Mouse (Mus musculus) lung, postnatal 0 days (tissue): ENCODE data around the gene Sh3tc1. TPM values are rescaled to one million over a fixed set of nuclear protein-coding genes. Genes with fewer than 3 reads are reported as not detected.

Source experiments
- ATAC-seq: fragments of 200-750 bp; cut with Nextera tagmentation; 2 replicates; pipeline ENCODE4 v1.8.0; 2017; ENCODE audit warnings: moderate library complexity
- DNase-seq: peaks from one replicate; pipeline ENCODE4 v3.0.0-alpha.2; 2016; ENCODE audit warnings: low spot score
- H3K27ac ChIP-seq: fragments of 300-500 bp; sonication (generic); 2 replicates; pipeline ENCODE4 v1.5.1; 2014; ENCODE audit warnings: antibody characterized with exemption, mild to moderate bottlenecking, low read length, mixed read lengths
- H3K27me3 ChIP-seq: fragments of 300-500 bp; sonication (generic); replicated peaks from 2 replicates; pipeline ENCODE4 v1.6.1; 2014; ENCODE audit warnings: low read length, mixed read lengths; ENCODE audit not compliant: insufficient read depth
- H3K36me3 ChIP-seq: fragments of 300-500 bp; sonication (generic); 2 replicates; pipeline ENCODE4 v1.6.1; 2014; ENCODE audit warnings: low read length, mixed read lengths; ENCODE audit not compliant: insufficient read depth
- H3K4me1 ChIP-seq: fragments of 300-500 bp; sonication (generic); 2 replicates; pipeline ENCODE4 v1.6.1; 2014; ENCODE audit warnings: antibody characterized with exemption, low read depth, low read length, mixed read lengths; ENCODE audit not compliant: insufficient read depth
- H3K4me2 ChIP-seq: fragments of 300-500 bp; sonication (generic); replicated peaks from 2 replicates; pipeline ENCODE4 v1.6.1; 2014; ENCODE audit warnings: low read depth, mild to moderate bottlenecking, low read length, moderate library complexity, mixed read lengths
- H3K4me3 ChIP-seq: fragments of 300-500 bp; sonication (generic); 2 replicates; pipeline ENCODE4 v1.5.1; 2014; ENCODE audit warnings: low read depth, low read length
- H3K9ac ChIP-seq: fragments of 300-500 bp; sonication (generic); replicated peaks from 2 replicates; pipeline ENCODE4 v1.6.1; 2014; ENCODE audit warnings: low read depth, mild to moderate bottlenecking
- H3K9me3 ChIP-seq: fragments of 300-500 bp; sonication (generic); 2 replicates; pipeline ENCODE4 v1.6.1; 2016; ENCODE audit warnings: low read length, mixed read lengths
- CTCF ChIP-seq: IDR thresholded peaks from 2 replicates; pipeline ENCODE4 v1.5.1; 2016; ENCODE audit warnings: antibody characterized with exemption, mild to moderate bottlenecking
- EP300 ChIP-seq: IDR thresholded peaks from 2 replicates; pipeline ENCODE4 v1.6.1; 2016; ENCODE audit warnings: antibody characterized with exemption, mild to moderate bottlenecking, control low read depth
- WGBS: fragments of 180-500 bp; shearing (Covaris S2); extraction: QIAGEN DNeasy Blood & Tissue Kit; methylation state at CpG from one replicate; pipeline ENCODE4 v1.1.7; 2014; 5-methylcytosine and 5-hydroxymethylcytosine counted together
- polyA plus RNA-seq: library from polyadenylated mRNA; unstranded; fragments of >200 nt; fragmentation: Nextera tagmentation; extraction: Ambion mirVana; gene quantifications from 2 replicates; pipeline ENCODE4 v1.2.1, GENCODE M21; 2015

Sh3tc1 gene
- polyA plus RNA-seq, 1 experiment from 2014 or later = 21.1 TPM

DNA sequence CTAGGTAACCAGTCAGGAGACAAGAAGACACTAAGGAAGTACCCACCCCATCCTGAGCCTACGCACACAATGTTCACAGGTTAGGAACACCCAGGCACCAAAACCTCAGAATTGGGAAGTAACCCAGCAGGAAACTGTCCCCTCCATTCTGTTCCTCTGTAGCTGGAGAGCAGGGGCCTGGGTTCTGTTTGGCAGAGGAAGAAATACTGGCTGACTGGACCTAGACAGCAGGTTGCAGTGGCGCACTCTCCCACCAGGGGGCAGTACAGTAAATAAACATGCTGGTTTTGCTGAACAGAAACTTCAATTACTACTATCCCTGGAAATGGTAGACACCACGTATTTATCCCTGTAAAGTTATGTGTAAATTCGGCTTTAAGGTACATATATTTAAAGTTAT, 7.1 kb upstream of the Sh3tc1 start:
- ATAC-seq = peak; percentile 25
- Histone ChIP-seq H3K9ac (no peak overlapping the region), H3K27me3 (no peaks in the 10 kb centered on the region), H3K4me1 (peaks cover 1% of the 10 kb centered on the region), H3K4me3 (no peak overlapping the region), H3K4me2 (no peak overlapping the region), H3K9me3 (no peaks in the 10 kb centered on the region), H3K27ac (no peak overlapping the region), H3K36me3 (no peaks in the 10 kb centered on the region)
- TF ChIP-seq CTCF = peak; percentile 88
- TF ChIP-seq EP300 = peak; percentile 24; the same call in 1 of the 2 replicates
- 18% methylated on average over 4 of the region's 4 CpGs for WGBS
- DNase-seq = peak; percentile 64

DNA sequence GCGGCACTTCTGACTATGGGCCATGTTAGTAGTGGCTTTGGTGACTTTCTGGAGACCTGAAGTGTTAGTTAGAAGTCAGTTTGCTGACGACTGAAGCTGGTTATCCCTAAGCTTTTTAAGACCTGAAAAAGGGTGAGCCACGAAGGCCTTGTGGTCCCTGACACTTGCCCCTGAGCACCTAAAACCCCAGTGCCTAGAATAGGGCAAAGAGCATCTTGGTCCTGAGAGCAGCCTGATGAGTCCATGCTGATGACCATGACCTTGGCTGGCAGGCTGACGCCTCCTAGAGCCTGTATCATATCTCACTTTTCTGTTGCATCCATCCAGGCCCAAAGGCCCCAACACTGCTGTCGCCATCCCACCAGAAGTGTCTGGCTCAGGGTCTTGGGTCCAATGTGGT, 5.6 kb upstream of the Sh3tc1 start:
- WGBS = 84% methylated on average over 5 of the region's 5 CpGs
- ATAC-seq = no peak
- no peak for DNase-seq
- Histone ChIP-seq H3K4me1 (peaks cover 15% of the 10 kb centered on the region), H3K27me3 (no peaks in the 10 kb centered on the region), H3K27ac (no peak overlapping the region), H3K4me2 (no peak overlapping the region), H3K9me3 (no peaks in the 10 kb centered on the region), H3K36me3 (no peaks in the 10 kb centered on the region), H3K9ac (no peak overlapping the region), H3K4me3 (no peak overlapping the region)
- TF ChIP-seq EP300 (no peak), CTCF (no peak)

DNA sequence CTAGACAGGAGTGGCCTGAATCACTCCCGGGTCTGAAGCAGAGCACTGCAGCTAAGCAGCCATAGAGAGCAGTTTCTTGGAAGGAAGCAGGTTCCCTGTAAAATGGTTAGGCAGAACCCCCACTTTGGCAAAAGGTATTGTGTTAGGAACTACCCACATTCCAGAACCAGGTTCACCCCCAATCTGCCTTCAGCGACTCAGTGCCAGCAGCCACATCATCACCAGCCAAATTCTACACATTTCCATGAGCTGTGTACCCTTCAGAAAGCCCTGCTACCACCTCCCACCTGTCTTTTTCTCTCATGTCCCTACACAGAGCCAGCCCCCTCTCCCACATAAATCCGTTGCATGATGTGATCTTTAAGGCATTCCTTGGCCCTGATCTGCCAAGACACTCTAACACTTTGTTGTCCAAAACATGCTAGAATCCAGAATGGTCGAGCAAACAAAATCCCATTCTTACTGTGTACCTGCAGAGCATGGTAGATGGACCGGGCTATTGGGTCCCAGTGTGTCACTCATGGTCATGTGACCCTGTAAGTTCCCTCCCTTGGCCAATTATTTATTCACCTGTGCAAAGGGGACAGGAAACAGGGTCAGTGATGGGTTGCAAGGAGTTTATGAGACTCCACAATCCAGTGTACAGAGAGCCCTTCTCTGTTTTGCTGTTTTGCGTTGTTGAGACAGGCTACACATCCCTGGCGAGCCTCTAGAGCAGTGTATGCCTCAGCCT, 4.4 kb upstream of the Sh3tc1 start:
- Histone ChIP-seq H3K36me3 (no peaks in the 10 kb centered on the region), H3K4me2 (no peak overlapping the region), H3K9me3 (no peaks in the 10 kb centered on the region), H3K27me3 (no peaks in the 10 kb centered on the region), H3K9ac (no peak overlapping the region), H3K4me3 (no peak overlapping the region), H3K4me1 (peaks cover 23% of the 10 kb centered on the region), H3K27ac (peak overlapping the region; percentile 51; the same call in 1 of the 2 replicates)
- 75% methylated on average over 7 of the region's 7 CpGs for WGBS
- ATAC-seq (no peak), DNase-seq (no peak)
- no peak for TF ChIP-seq CTCF
- TF ChIP-seq EP300 = no peak

DNA sequence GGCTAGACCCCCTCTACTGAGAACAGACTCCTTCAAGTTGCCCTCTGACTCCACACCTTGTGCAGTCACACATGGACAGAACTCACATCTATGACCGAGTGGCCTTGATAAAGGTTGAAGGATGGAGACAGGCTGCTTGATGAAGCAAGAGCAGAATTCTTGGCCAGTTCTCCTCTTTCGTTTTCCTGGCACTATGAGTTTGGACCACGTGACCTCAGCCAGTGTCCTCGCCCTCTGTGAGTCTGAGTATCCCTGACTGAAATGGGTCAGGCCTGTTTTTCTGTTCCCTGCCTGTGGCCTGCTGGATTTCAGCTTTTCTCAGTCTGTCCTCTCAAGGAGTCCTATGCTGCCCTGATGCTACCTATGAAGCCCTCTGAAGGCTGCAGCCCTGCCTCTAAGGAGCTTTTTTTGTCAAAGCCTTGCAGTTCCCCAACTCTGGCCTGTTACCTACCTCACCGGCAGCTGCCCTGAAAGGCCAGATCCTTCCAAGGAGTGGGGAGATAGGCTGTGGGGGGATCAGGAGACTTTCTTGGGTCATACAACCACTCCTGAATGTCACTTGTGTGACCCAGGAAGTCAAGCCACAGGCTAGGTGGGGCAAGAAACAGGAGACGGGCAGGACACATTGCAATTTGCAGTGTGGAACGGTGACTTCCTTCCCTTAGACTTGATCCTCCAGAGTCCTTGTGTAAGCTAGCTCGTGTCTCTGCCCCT, 3.6 kb upstream of the Sh3tc1 start:
- H3K9me3 ChIP-seq = no peaks in the 10 kb centered on the region
- peak overlapping the region; percentile 51 for H3K27ac ChIP-seq
- 55% methylated on average over 8 of the region's 8 CpGs for WGBS
- no peak overlapping the region for H3K4me3 ChIP-seq
- H3K9ac ChIP-seq = no peak overlapping the region
- no peak for ATAC-seq
- no peak overlapping the region for H3K4me2 ChIP-seq
- no peaks in the 10 kb centered on the region for H3K36me3 ChIP-seq
- TF ChIP-seq EP300 (no peak), CTCF (no peak)
- H3K4me1 ChIP-seq = peaks cover 23% of the 10 kb centered on the region
- H3K27me3 ChIP-seq = no peaks in the 10 kb centered on the region
- DNase-seq = peak; percentile 71

DNA sequence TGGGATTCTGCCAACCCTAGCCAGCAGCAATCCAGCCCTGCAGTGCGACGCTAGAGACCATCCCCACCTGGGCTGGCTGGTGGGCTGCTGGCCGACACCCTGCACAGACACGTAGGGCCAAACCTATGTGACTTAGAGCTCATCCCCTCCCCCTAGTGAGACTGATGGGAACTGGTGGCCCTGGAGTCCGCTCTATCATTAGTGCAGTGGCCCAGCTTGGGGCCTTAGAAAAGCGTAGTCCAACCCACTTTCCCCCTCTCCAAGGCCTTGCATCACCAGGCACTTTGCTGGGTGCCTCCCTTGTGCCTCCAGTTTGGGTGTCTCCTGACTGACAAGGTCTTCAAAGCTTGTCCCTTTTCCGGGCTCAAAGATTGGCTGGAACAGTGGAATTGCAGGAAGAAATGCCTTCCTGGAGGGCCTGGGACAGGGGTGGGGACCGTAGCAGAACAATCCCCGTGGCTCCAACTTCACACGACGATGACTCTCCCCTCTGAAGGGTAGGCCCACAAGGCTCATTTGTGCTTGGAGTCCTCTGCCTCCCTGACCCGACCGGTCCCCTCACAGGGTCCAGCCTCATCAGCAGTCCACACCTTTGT, 1.5 kb upstream of the Sh3tc1 start:
- Histone ChIP-seq H3K27me3 (no peaks in the 10 kb centered on the region), H3K27ac (0 out of 2 replicates have a peak overlapping the region, but pooled peaks have one; percentile 51), H3K9ac (no peak overlapping the region), H3K36me3 (no peaks in the 10 kb centered on the region), H3K4me1 (peaks cover 26% of the 10 kb centered on the region), H3K9me3 (no peaks in the 10 kb centered on the region), H3K4me2 (no peak overlapping the region), H3K4me3 (no peak overlapping the region)
- WGBS = 35% methylated on average over 13 of the region's 13 CpGs
- ATAC-seq = no peak
- DNase-seq = peak; percentile 48
- TF ChIP-seq EP300 = no peak
- peak; percentile 31 for TF ChIP-seq CTCF

DNA sequence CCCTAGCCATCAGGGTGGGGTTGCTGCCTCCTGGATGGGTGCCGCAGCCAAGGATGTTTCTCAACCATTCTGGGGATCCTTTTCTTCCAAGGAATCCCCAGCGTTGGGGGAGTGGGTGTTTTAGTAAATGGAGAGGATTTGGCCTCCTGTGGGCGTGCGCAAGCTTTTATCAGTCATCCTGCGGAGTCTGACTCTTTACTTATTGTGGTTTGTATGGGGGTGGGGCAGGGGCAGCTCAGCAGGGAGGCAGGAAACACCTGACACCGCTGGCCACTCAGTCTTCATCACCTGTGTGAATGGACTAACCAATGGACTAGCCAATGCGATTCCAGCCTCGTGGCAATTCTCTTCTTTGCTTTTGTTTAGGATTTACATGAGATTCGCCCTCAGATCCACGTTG, 929 bp upstream of the Sh3tc1 start:
- DNase-seq (peak; percentile 30), ATAC-seq (no peak)
- Histone ChIP-seq H3K4me2 (no peak overlapping the region), H3K4me3 (no peak overlapping the region), H3K4me1 (peaks cover 26% of the 10 kb centered on the region), H3K9ac (no peak overlapping the region), H3K9me3 (no peaks in the 10 kb centered on the region), H3K27ac (peak overlapping the region; percentile 88), H3K27me3 (no peaks in the 10 kb centered on the region), H3K36me3 (no peaks in the 10 kb centered on the region)
- 21% methylated on average over 10 of the region's 10 CpGs for WGBS
- TF ChIP-seq EP300 (no peak), CTCF (no peak)
